Mouse (Mus musculus) lung, postnatal 4 days (tissue): ENCODE measurements around the gene Aox4.

ENCODE experiments used
- DNase-seq, 2 experiments: peaks; one replicate each; pipeline ENCODE4 v3.0.0; 2021

Gene Aox4

GRCm38 (mm10) chr1:58303009-58303408, 92.8 kb downstream of the Aox4 start:
- DNase-seq, result no peak

- peak; percentile 24 to 62 for DNase-seq
Measured at GRCm38 (mm10) chr1:58303726-58304125, 93.5 kb downstream of the Aox4 start.

- peak; percentile 22 to 41 for DNase-seq
Measured at GRCm38 (mm10) chr1:58304296-58304695, 94.1 kb downstream of the Aox4 start.

- DNase-seq, result no peak
Measured at GRCm38 (mm10) chr1:58307181-58307580, 97.0 kb downstream of the Aox4 start.

GRCm38 (mm10) chr1:58308594-58308993, 98.4 kb downstream of the Aox4 start:
- DNase-seq, result no peak

GRCm38 (mm10) chr1:58309853-58310252, 99.7 kb downstream of the Aox4 start:
- DNase-seq, result no peak

- DNase-seq, result no peak
Measured at GRCm38 (mm10) chr1:58311221-58311864, 101.1 kb downstream of the Aox4 start.

- no peak for DNase-seq
Measured at GRCm38 (mm10) chr1:58313173-58313572, 103.0 kb downstream of the Aox4 start.

- no peak for DNase-seq
Measured at GRCm38 (mm10) chr1:58315532-58315931, 105.3 kb downstream of the Aox4 start.
